Mouse (Mus musculus) thymus, postnatal 4 days (tissue): ENCODE data around the gene Tas2r103.

Experiments
- DNase-seq: peaks from one replicate; pipeline ENCODE4 v3.0.0; 2021

Gene Tas2r103

DNA sequence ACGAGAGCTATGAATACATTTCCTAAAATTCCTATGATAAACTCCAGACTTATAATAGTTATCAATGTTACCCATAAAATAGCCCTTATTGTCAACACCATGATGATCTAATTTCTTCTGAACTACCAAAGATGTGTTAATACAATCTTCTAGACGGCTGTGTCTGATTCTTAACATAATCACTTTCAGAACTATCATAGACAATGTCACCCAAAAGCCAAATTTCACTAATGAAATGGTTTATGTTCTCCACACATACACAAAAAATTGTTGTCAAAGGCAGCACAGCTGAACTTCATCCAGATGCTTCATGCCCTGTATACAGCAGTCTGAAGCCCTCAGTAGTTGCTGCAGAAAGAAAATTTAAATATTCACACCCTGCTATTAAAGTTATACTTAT, at the start of gene Tas2r103:
Tas2r103 (minus strand) TSS at position 101 of the 400 bp plus-strand sequence.
- no peak for DNase-seq

GRCm38 (mm10) chr6:133055716-133056115, 18.8 kb upstream of the Tas2r103 start, which contains the start of gene Tas2r140:
Tas2r140 (minus strand) TSS chr6:133055816.
- DNase-seq = no peak
